Mouse (Mus musculus) intestine, embryonic 14.5 days (tissue): Measurements from ENCODE around the gene Ppdpf. TPM values are rescaled to one million over a fixed set of nuclear protein-coding genes. Genes with fewer than 3 reads are reported as not detected.

ENCODE experiments used
- ATAC-seq: fragments of 200-750 bp; cut with Nextera tagmentation; replicated peaks from 2 replicates; pipeline ENCODE4 v1.8.0; 2017; ENCODE audit warnings: low read depth, moderate number of reproducible peaks, moderate TSS enrichment, moderate library complexity; ENCODE audit not compliant: low FRiP score, low TSS enrichment
- DNase-seq: peaks from one replicate; pipeline ENCODE4 v3.0.0-alpha.2; 2018; ENCODE audit warnings: low spot score
- H3K27ac ChIP-seq: fragments of 300-500 bp; sonication (generic); 2 replicates; pipeline ENCODE4 v1.5.1; 2014; ENCODE audit warnings: low read depth, mild to moderate bottlenecking, control low read depth
- H3K27me3 ChIP-seq: fragments of 300-500 bp; sonication (generic); replicated peaks from 2 replicates; pipeline ENCODE4 v1.6.1; 2014; ENCODE audit warnings: low read length, control low read depth; ENCODE audit not compliant: control insufficient read depth, insufficient read depth
- H3K36me3 ChIP-seq: fragments of 300-500 bp; sonication (generic); 2 replicates; pipeline ENCODE4 v1.6.1; 2014; ENCODE audit warnings: low read length, control low read depth; ENCODE audit not compliant: control insufficient read depth, insufficient read depth
- H3K4me1 ChIP-seq: fragments of 300-500 bp; sonication (generic); replicated peaks from 2 replicates; pipeline ENCODE4 v1.6.1; 2014; ENCODE audit warnings: low read length, control low read depth, mixed read lengths; ENCODE audit not compliant: control insufficient read depth, insufficient read depth
- H3K4me2 ChIP-seq: fragments of 300-500 bp; sonication (generic); 2 replicates; pipeline ENCODE4 v1.6.1; 2014; ENCODE audit warnings: low read length
- H3K4me3 ChIP-seq: fragments of 300-500 bp; sonication (generic); 2 replicates; pipeline ENCODE4 v1.5.1; 2014; ENCODE audit warnings: low read depth, low read length, control low read depth, mixed read lengths
- H3K9ac ChIP-seq: fragments of 300-500 bp; sonication (generic); 2 replicates; pipeline ENCODE4 v1.6.1; 2014; ENCODE audit warnings: mild to moderate bottlenecking, low read length
- H3K9me3 ChIP-seq: fragments of 300-500 bp; sonication (generic); 2 replicates; pipeline ENCODE4 v1.6.1; 2016; ENCODE audit warnings: low read length, control low read depth; ENCODE audit not compliant: control insufficient read depth
- WGBS: fragments of 180-500 bp; shearing (Covaris S2); extraction: QIAGEN DNeasy Blood & Tissue Kit; methylation state at CpG from one replicate; pipeline ENCODE4 v1.1.7; 2014; 5-methylcytosine and 5-hydroxymethylcytosine counted together
- polyA plus RNA-seq: library from polyadenylated mRNA; unstranded; fragments of >200 nt; fragmentation: Nextera tagmentation; extraction: Ambion mirVana; gene quantifications from 2 replicates; pipeline ENCODE4 v1.2.1, GENCODE M21; 2014

Gene Ppdpf
- polyA plus RNA-seq, 1 experiment from 2014 or later = 350 TPM

- H3K9me3 ChIP-seq = no peaks in the 10 kb centered on the region
- peaks cover 36% of the 10 kb centered on the region for H3K27me3 ChIP-seq
- no peaks in the 10 kb centered on the region for H3K4me1 ChIP-seq
- no peaks in the 10 kb centered on the region for H3K36me3 ChIP-seq
- DNase-seq (peak; percentile 64), ATAC-seq (peak; percentile 50; the same call in 1 of the 2 replicates)
- H3K9ac ChIP-seq = no peak within 1 kb of the TSS
- H3K4me3 ChIP-seq = peak within 1 kb of the TSS; percentile 28
- 0% methylated on average over 17 of the region's 17 CpGs for WGBS
- H3K4me2 ChIP-seq = peak within 1 kb of the TSS; percentile 61
- H3K27ac ChIP-seq = no peak within 1 kb of the TSS
Observed at GRCm38 (mm10) chr2:181213021-181213445, 26.0 kb downstream of the Ppdpf start, which contains the start of gene Srms. Gene Srms, minus strand, starts transcription at chr2:181213185.

GRCm38 (mm10) chr2:181216037-181216436 lies 29.0 kb downstream of the Ppdpf start:
- no peak for DNase-seq
- Histone ChIP-seq H3K9ac (no peak overlapping the region), H3K4me1 (peaks cover 15% of the 10 kb centered on the region; the same call in 1 of the 2 replicates), H3K27ac (no peak overlapping the region), H3K36me3 (no peaks in the 10 kb centered on the region), H3K4me3 (no peak overlapping the region), H3K27me3 (peaks cover 33% of the 10 kb centered on the region), H3K4me2 (no peak overlapping the region), H3K9me3 (no peaks in the 10 kb centered on the region)
- no peak for ATAC-seq
- WGBS = 85% methylated on average over 6 of the region's 6 CpGs

DNA sequence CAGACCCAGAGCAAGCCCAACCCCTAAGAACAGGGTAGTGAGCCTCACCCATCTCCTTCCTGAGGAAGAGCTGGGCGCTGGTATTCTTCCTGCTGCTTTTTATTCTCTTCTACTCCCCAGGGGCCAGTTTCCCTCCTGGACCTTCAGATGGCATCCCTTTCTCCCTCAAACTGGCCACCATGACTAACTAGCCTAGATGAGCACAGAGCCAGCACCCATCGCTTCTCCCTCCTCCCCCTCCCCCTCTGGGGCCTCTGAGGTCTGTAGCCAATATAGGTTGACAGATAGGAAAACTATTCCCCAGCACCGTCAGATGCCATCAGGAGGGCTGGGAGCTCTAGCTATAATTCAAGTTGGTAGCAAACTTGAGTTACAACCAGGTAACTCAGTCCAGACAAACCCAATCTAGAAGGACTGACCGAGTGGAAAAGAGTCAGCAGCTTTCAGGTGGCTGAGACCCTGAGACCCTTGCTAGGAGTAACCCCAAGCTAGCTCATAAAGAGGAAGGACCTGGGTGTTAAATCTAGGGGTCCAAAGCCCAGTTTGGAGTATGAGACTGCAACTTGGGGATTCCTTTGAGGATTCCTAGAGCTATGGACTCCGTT lies 31.9 kb downstream of the Ppdpf start:
- no peak overlapping the region for H3K9ac ChIP-seq
- H3K27ac ChIP-seq = no peak overlapping the region
- H3K4me2 ChIP-seq = 0 out of 2 replicates have a peak overlapping the region, but pooled peaks have one; percentile 56
- H3K27me3 ChIP-seq = peaks cover 4% of the 10 kb centered on the region
- peaks cover 15% of the 10 kb centered on the region; the same call in 1 of the 2 replicates for H3K4me1 ChIP-seq
- no peak overlapping the region for H3K4me3 ChIP-seq
- no peak for ATAC-seq
- WGBS = 59% methylated on average over 5 of the region's 5 CpGs
- no peaks in the 10 kb centered on the region for H3K9me3 ChIP-seq
- no peaks in the 10 kb centered on the region for H3K36me3 ChIP-seq
- DNase-seq = no peak

DNA sequence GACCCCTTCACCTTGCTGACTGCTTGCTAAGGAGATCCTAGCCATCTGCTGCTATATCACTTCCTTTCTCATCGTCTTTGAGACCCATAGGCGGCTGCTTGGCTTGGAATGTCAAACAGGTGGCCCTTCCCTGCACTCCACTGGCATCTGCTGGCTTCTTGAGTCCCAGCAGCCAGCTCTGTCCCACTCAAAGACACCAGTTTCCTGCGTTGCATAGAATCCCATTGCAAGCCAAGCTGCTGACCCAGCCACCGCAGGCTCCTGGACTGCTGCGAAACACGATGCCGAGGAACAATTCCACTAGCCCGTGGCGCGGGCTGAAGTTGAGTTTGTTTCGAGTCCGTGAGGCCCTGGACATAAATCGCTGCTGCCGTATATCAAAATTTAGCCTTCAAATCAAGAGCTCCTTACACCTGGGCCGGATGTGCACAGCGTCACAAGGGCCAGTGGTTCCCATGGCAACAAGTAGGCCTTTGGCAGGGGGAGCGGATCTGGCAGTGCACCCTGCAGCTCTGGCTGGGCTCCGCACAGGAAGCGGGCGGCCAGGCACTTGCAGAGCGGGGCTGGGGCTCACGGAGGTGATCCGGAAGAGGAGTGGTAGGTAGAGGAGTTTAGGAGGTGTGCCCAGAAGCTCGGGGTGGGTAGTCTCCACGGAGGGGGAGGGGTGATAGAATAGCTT lies 32.6 kb downstream of the Ppdpf start, which contains the start of gene Fndc11:
Gene Fndc11 (plus strand): TSS at position 476 of the 679 bp plus-strand sequence.
- Histone ChIP-seq H3K4me2 (peak within 1 kb of the TSS; percentile 56), H3K27ac (no peak within 1 kb of the TSS), H3K36me3 (no peaks in the 10 kb centered on the region), H3K9me3 (no peaks in the 10 kb centered on the region), H3K9ac (0 out of 2 replicates have a peak within 1 kb of the TSS, but pooled peaks have one; percentile 21), H3K27me3 (no peaks in the 10 kb centered on the region), H3K4me1 (peaks cover 15% of the 10 kb centered on the region; the same call in 1 of the 2 replicates), H3K4me3 (peak within 1 kb of the TSS; percentile 30)
- peak; percentile 85 for DNase-seq
- ATAC-seq = peak; percentile 97
- 2% methylated on average over 25 of the region's 25 CpGs for whole genome bisulfite sequencing

DNA sequence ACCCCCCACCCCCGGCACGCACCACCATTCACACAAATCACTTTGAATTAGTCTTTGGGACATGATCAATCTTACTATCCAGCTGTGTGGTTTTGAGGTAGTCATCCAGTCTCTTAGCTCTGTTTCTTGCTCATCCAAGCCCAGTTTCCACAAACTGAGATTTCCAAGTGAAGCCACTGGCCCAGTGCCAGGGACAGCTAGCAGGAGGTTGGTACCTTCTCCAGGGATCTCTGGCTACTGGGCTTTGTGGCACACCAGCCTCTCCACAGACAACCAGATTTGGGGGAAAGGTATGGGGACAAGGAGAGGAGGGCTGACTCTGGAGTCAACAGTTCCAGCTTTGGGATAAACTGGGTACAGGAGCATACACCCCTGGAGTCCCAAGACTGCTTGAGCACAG lies 33.3 kb downstream of the Ppdpf start:
- DNase-seq (no peak), ATAC-seq (no peak; the same call in 1 of the 2 replicates)
- Histone ChIP-seq H3K4me1 (peaks cover 15% of the 10 kb centered on the region; the same call in 1 of the 2 replicates), H3K27me3 (no peaks in the 10 kb centered on the region), H3K9ac (no peak overlapping the region), H3K36me3 (no peaks in the 10 kb centered on the region), H3K27ac (no peak overlapping the region), H3K9me3 (no peaks in the 10 kb centered on the region), H3K4me2 (peak overlapping the region; percentile 56), H3K4me3 (no peak overlapping the region; the same call in 1 of the 2 replicates)
- WGBS = 41% methylated on average over 2 of the region's 2 CpGs

GRCm38 (mm10) chr2:181224994-181225393 lies 37.9 kb downstream of the Ppdpf start:
- Histone ChIP-seq H3K4me2 (no peak overlapping the region), H3K27me3 (no peaks in the 10 kb centered on the region), H3K36me3 (peaks cover 14% of the 10 kb centered on the region; the same call in 1 of the 2 replicates), H3K4me3 (no peak overlapping the region), H3K9ac (no peak overlapping the region), H3K9me3 (no peaks in the 10 kb centered on the region), H3K27ac (no peak overlapping the region), H3K4me1 (peaks cover 7% of the 10 kb centered on the region; the same call in 1 of the 2 replicates)
- WGBS = 79% methylated on average over 2 of the region's 2 CpGs
- ATAC-seq (no peak), DNase-seq (no peak)

DNA sequence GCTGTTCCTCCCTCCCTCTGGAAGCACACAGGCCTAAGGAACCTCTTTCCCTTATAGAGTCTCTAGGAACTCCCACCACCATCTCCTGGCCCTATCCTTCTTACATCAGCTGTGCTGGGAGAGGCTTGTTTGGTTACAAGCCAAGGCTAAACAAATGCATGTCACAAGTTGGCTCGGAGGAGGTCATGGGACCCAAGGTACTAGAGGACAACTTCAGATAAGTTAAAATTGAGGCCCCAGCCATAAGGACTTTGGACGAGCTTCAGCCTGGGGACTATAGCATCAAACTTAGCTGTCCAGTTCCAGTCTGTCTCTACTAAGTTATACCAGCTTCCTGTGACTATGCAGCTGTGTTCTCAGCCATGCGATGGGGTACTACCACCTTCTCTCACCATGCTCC lies 40.1 kb downstream of the Ppdpf start:
- no peaks in the 10 kb centered on the region for H3K27me3 ChIP-seq
- H3K4me3 ChIP-seq = no peak overlapping the region
- H3K4me2 ChIP-seq = no peak overlapping the region
- H3K9me3 ChIP-seq = no peaks in the 10 kb centered on the region
- 92% methylated on average over 3 of the region's 3 CpGs for WGBS
- ATAC-seq (no peak), DNase-seq (no peak)
- H3K9ac ChIP-seq = no peak overlapping the region
- peaks cover 16% of the 10 kb centered on the region; the same call in 1 of the 2 replicates for H3K36me3 ChIP-seq
- H3K27ac ChIP-seq = no peak overlapping the region
- no peaks in the 10 kb centered on the region for H3K4me1 ChIP-seq

DNA sequence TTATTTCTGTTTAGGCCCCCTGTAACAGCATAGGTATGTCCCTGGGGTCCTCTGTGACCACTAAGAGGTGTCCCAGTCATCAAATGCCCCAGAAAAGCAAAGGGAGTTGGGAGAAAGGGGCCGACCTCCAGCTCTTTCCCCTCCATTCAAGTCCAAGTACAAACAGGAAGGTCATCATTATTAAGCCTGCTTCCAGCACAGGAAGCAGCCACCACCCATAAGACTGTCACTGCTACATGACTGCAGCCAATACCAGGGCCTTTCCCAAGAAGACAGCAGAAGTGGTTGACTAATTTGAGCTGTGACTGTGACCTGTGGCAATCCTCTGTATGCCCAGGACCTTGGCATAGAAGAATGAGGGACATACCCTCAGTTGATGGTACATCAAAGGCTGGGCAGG lies 41.3 kb downstream of the Ppdpf start:
- Histone ChIP-seq H3K4me1 (no peaks in the 10 kb centered on the region), H3K36me3 (peaks cover 20% of the 10 kb centered on the region), H3K9me3 (no peaks in the 10 kb centered on the region), H3K27me3 (no peaks in the 10 kb centered on the region), H3K27ac (no peak overlapping the region), H3K4me2 (no peak overlapping the region), H3K4me3 (no peak overlapping the region), H3K9ac (no peak overlapping the region)
- no peak for ATAC-seq
- 76% methylated on average over 1 of the region's 1 CpGs for WGBS
- no peak for DNase-seq
